Mouse (Mus musculus) ES-E14 (cell line): ENCODE results near the gene Pcx.

Experiments used
- MAFK ChIP-seq: IDR thresholded peaks from 2 replicates; pipeline ENCODE4 v1.6.1; 2014; ENCODE audit warnings: mild to moderate bottlenecking, low read depth, low read length, inconsistent platforms; ENCODE audit not compliant: insufficient read depth
- ZC3H11A ChIP-seq: IDR thresholded peaks from 2 replicates; pipeline ENCODE4 v1.6.1; 2012; ENCODE audit warnings: low read depth, mild to moderate bottlenecking, inconsistent platforms, low read length, borderline replicate concordance

DNA sequence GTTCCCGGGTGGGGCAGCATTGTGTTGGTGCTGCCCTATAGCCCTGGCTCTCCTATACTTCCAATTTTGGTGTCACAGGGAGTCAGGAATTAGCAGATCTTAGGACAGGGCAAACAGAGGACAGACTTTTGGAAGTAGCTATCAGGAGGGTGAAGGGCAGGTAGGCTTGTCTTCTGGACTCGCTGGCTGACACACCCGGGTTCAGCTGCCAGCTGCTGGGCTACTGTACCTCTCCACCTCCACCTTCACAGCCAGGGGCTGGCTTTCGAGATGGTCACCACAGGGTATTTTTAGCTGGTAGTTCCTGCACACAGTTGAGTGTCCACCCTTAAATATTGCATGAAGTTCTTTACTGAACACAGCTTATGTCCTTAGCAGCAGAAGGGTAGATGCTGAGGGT lies 98.2 kb downstream of the Pcx start:
- no peak for TF ChIP-seq ZC3H11A
- TF ChIP-seq MAFK: no peak
